Comparison of ENCODE assay signal across 9 mouse cellular contexts in genomic region chr13:107933598-107934571, GRCm38 (mm10).
DNase-seq lines count a peak whose midpoint lies in the region; ATAC-seq lines count a peak whose summit lies in the region.
"Had no signal": no experiment of that assay in that cellular context is flagged by ENCODE, and none has a peak within 500 bp of the region (broad histone marks: within the 10 kb centered on the region; RNA-seq: fewer than 3 reads in every experiment).

No protein-coding gene starts in this region.

- peak overlapping the region; percentile 25; the same call in 1 of the 2 replicates for H3K4me2 ChIP-seq in lung, embryonic 16.5 days (ENCODE audit: low read depth, low read length)
- peak overlapping the region; percentile 12; the same call in 1 of the 2 replicates for H3K4me2 ChIP-seq in forebrain, embryonic 13.5 days
- peak overlapping the region; percentile 24; the same call in 1 of the 2 replicates for H3K4me2 ChIP-seq in limb, embryonic 15.5 days
- H3K4me2 ChIP-seq in stomach, embryonic 15.5 days: 0 out of 2 replicates have a peak overlapping the region, but pooled peaks have one; percentile 28

- no peaks in the 10 kb centered on the region for H3K4me1 ChIP-seq in lung, embryonic 16.5 days (replicated peaks; ENCODE audit: control insufficient read depth, insufficient read depth, low read length)
- peaks cover 26% of the 10 kb centered on the region for H3K4me1 ChIP-seq in forebrain, embryonic 13.5 days
- H3K4me1 ChIP-seq in limb, embryonic 15.5 days: no peaks in the 10 kb centered on the region
- peaks cover 8% of the 10 kb centered on the region; the same call in 1 of the 2 replicates for H3K4me1 ChIP-seq in stomach, embryonic 15.5 days

- WGBS in lung, embryonic 16.5 days: 49% methylated on average over 17 of the region's 17 CpGs
- 41% methylated on average over 17 of the region's 17 CpGs for WGBS in forebrain, embryonic 13.5 days
- 50% methylated on average over 17 of the region's 17 CpGs for WGBS in limb, embryonic 15.5 days
- WGBS in stomach, embryonic 15.5 days: 52% methylated on average over 17 of the region's 17 CpGs

- no peak overlapping the region for H3K9ac ChIP-seq in lung, embryonic 16.5 days (ENCODE audit: low read length)
- H3K9ac ChIP-seq in forebrain, embryonic 13.5 days: no peak overlapping the region
- no peak overlapping the region for H3K9ac ChIP-seq in limb, embryonic 15.5 days
- H3K9ac ChIP-seq in stomach, embryonic 15.5 days: no peak overlapping the region

- H3K9me3 ChIP-seq in lung, embryonic 16.5 days (ENCODE audit: control insufficient read depth, low read length): no peaks in the 10 kb centered on the region
- H3K9me3 ChIP-seq in forebrain, embryonic 13.5 days (replicated peaks): no peaks in the 10 kb centered on the region
- no peaks in the 10 kb centered on the region for H3K9me3 ChIP-seq in limb, embryonic 15.5 days
- H3K9me3 ChIP-seq in stomach, embryonic 15.5 days: no peaks in the 10 kb centered on the region

- no peaks in the 10 kb centered on the region for H3K27me3 ChIP-seq in lung, embryonic 16.5 days (ENCODE audit: control insufficient read depth, insufficient read depth, low read depth, low read length)
- no peaks in the 10 kb centered on the region for H3K27me3 ChIP-seq in forebrain, embryonic 13.5 days
- H3K27me3 ChIP-seq in limb, embryonic 15.5 days: no peaks in the 10 kb centered on the region
- H3K27me3 ChIP-seq in stomach, embryonic 15.5 days (replicated peaks): no peaks in the 10 kb centered on the region

- no peak overlapping the region for H3K4me3 ChIP-seq in lung, embryonic 16.5 days (ENCODE audit: low read length)
- H3K4me3 ChIP-seq in forebrain, embryonic 13.5 days: no peak overlapping the region
- H3K4me3 ChIP-seq in limb, embryonic 15.5 days: no peak overlapping the region
- H3K4me3 ChIP-seq in stomach, embryonic 15.5 days (replicated peaks): no peak overlapping the region

- no peaks in the 10 kb centered on the region for H3K36me3 ChIP-seq in lung, embryonic 16.5 days (ENCODE audit: control insufficient read depth, insufficient read depth, low read length)
- no peaks in the 10 kb centered on the region for H3K36me3 ChIP-seq in forebrain, embryonic 13.5 days (ENCODE audit: poor library complexity, severe bottlenecking)
- no peaks in the 10 kb centered on the region for H3K36me3 ChIP-seq in limb, embryonic 15.5 days
- H3K36me3 ChIP-seq in stomach, embryonic 15.5 days: no peaks in the 10 kb centered on the region

- H3K27ac ChIP-seq in lung, embryonic 16.5 days (ENCODE audit: low read length): no peak overlapping the region
- H3K27ac ChIP-seq in forebrain, embryonic 13.5 days: no peak overlapping the region
- no peak overlapping the region for H3K27ac ChIP-seq in limb, embryonic 15.5 days
- H3K27ac ChIP-seq in stomach, embryonic 15.5 days: no peak overlapping the region

- DNase-seq in lung, postnatal 10 days: no peak
- no peak for DNase-seq in cerebellum, adult 11 months
- DNase-seq: cerebellum, adult 8-10 months; gastrocnemius, postnatal 25 days had no signal

- ATAC-seq in lung, embryonic 16.5 days (ENCODE audit: low read depth): no peak
- peak; percentile 55; the same call in 1 of the 2 replicates for ATAC-seq in forebrain, embryonic 13.5 days
- no peak for ATAC-seq in limb, embryonic 15.5 days (ENCODE audit: insufficient number of reproducible peaks, low FRiP score, low TSS enrichment, low read depth)
- no peak for ATAC-seq in stomach, embryonic 15.5 days (ENCODE audit: insufficient read depth, low FRiP score, low read depth)
- no peak for ATAC-seq in monocyte, adult 5-6 weeks (replicated peaks; ENCODE audit: insufficient number of reproducible peaks, low FRiP score, low TSS enrichment, poor library complexity, severe bottlenecking)
